Mouse (Mus musculus) liver, embryonic 12.5 days (tissue): ENCODE measurements around the gene Kbtbd2. TPM values are rescaled to one million over a fixed set of nuclear protein-coding genes. Genes with fewer than 3 reads are reported as not detected.
A peak's percentile ranks its signal among the peaks of the same experiment; 100 is the strongest.

Experiments
- ATAC-seq: fragments of 200-750 bp; cut with Nextera tagmentation; 2 replicates; pipeline ENCODE4 v1.8.0; 2017; ENCODE audit warnings: moderate number of reproducible peaks, mild to moderate bottlenecking, moderate library complexity
- H3K27ac ChIP-seq: fragments of 300-500 bp; sonication (generic); 2 replicates; pipeline ENCODE4 v1.5.1; 2016; ENCODE audit warnings: mild to moderate bottlenecking
- H3K27me3 ChIP-seq: fragments of 300-500 bp; sonication (generic); replicated peaks from 2 replicates; pipeline ENCODE4 v1.6.1; 2016; ENCODE audit warnings: mild to moderate bottlenecking, moderate library complexity
- H3K36me3 ChIP-seq: fragments of 300-500 bp; sonication (generic); 2 replicates; pipeline ENCODE4 v1.6.1; 2016; ENCODE audit warnings: mild to moderate bottlenecking, moderate library complexity
- H3K4me1 ChIP-seq: fragments of 300-500 bp; sonication (generic); 2 replicates; pipeline ENCODE4 v1.6.1; 2016
- H3K4me2 ChIP-seq: fragments of 300-500 bp; sonication (generic); 2 replicates; pipeline ENCODE4 v1.6.1; 2016; ENCODE audit warnings: mild to moderate bottlenecking, moderate library complexity
- H3K4me3 ChIP-seq: fragments of 300-500 bp; sonication (generic); 2 replicates; pipeline ENCODE4 v1.5.1; 2016; ENCODE audit warnings: mild to moderate bottlenecking, moderate library complexity
- H3K9ac ChIP-seq: fragments of 300-500 bp; sonication (generic); 2 replicates; pipeline ENCODE4 v1.6.1; 2016; ENCODE audit warnings: mild to moderate bottlenecking, moderate library complexity
- H3K9me3 ChIP-seq: fragments of 300-500 bp; sonication (generic); replicated peaks from 2 replicates; pipeline ENCODE4 v1.6.1; 2016; ENCODE audit warnings: mild to moderate bottlenecking, moderate library complexity
- WGBS: fragments of 180-500 bp; shearing (Covaris S2); methylation state at CpG from one replicate; pipeline ENCODE4 v1.1.7; 2016; ENCODE audit not compliant: insufficient replicate concordance; 5-methylcytosine and 5-hydroxymethylcytosine counted together
- polyA plus RNA-seq: library from polyadenylated mRNA; unstranded; fragments of >200 nt; fragmentation: Nextera tagmentation; extraction: Ambion mirVana; gene quantifications from 2 replicates; pipeline ENCODE4 v1.2.1, GENCODE M21; 2016

Gene Kbtbd2
- polyA plus RNA-seq, 1 experiment from 2014 or later, result 25.3 TPM

- H3K4me3 ChIP-seq, result no peak overlapping the region
- H3K27ac ChIP-seq, result no peak overlapping the region
- no peaks in the 10 kb centered on the region for H3K36me3 ChIP-seq
- no peaks in the 10 kb centered on the region for H3K9me3 ChIP-seq
- 71% methylated on average over 2 of the region's 2 CpGs for WGBS
- ATAC-seq, result no peak
- no peak overlapping the region for H3K9ac ChIP-seq
- no peak overlapping the region for H3K4me2 ChIP-seq
- no peaks in the 10 kb centered on the region for H3K27me3 ChIP-seq
- peaks cover 6% of the 10 kb centered on the region; the same call in 1 of the 2 replicates for H3K4me1 ChIP-seq
These were observed 21.5 kb upstream of the Kbtbd2 start for GRCm38 (mm10) chr6:56819124-56819487.

GRCm38 (mm10) chr6:56818436-56819123 lies 21.0 kb upstream of the Kbtbd2 start:
- ATAC-seq, result no peak
- Histone ChIP-seq H3K9me3 (no peaks in the 10 kb centered on the region), H3K36me3 (no peaks in the 10 kb centered on the region), H3K9ac (no peak overlapping the region), H3K4me2 (no peak overlapping the region), H3K27me3 (no peaks in the 10 kb centered on the region), H3K27ac (no peak overlapping the region), H3K4me1 (peaks cover 6% of the 10 kb centered on the region; the same call in 1 of the 2 replicates), H3K4me3 (no peak overlapping the region)
- WGBS, result 64% methylated on average over 5 of the region's 5 CpGs

- 54% methylated on average over 2 of the region's 2 CpGs for WGBS
These were observed 15.7 kb upstream of the Kbtbd2 start for GRCm38 (mm10) chr6:56813332-56813731.

GRCm38 (mm10) chr6:56808656-56809055 lies 11.0 kb upstream of the Kbtbd2 start:
- H3K4me1 ChIP-seq, result no peaks in the 10 kb centered on the region
- H3K4me2 ChIP-seq, result no peak overlapping the region
- peaks cover 19% of the 10 kb centered on the region for H3K27me3 ChIP-seq
- no peaks in the 10 kb centered on the region for H3K9me3 ChIP-seq
- WGBS, result 15% methylated on average over 3 of the region's 3 CpGs
- H3K9ac ChIP-seq, result no peak overlapping the region
- peak; percentile 69 for ATAC-seq
- H3K4me3 ChIP-seq, result no peak overlapping the region
- H3K27ac ChIP-seq, result no peak overlapping the region
- H3K36me3 ChIP-seq, result no peaks in the 10 kb centered on the region

More at GRCm38 (mm10) chr6:56813332-56813731, 15.7 kb upstream of the Kbtbd2 start:
- no peaks in the 10 kb centered on the region for H3K36me3 ChIP-seq
- H3K9ac ChIP-seq, result no peak overlapping the region
- H3K27me3 ChIP-seq, result 0 out of 2 replicates have a peak, but pooled peaks cover 1% of the 10 kb centered on the region
- H3K4me1 ChIP-seq, result no peaks in the 10 kb centered on the region
- no peaks in the 10 kb centered on the region for H3K9me3 ChIP-seq
- ATAC-seq, result no peak
- no peak overlapping the region for H3K4me2 ChIP-seq
- H3K4me3 ChIP-seq, result no peak overlapping the region
- no peak overlapping the region for H3K27ac ChIP-seq

- H3K4me1 ChIP-seq, result no peaks in the 10 kb centered on the region
- no peak overlapping the region for H3K9ac ChIP-seq
- H3K9me3 ChIP-seq, result no peaks in the 10 kb centered on the region
- H3K27me3 ChIP-seq, result peaks cover 19% of the 10 kb centered on the region
- H3K36me3 ChIP-seq, result no peaks in the 10 kb centered on the region
- no peak overlapping the region for H3K4me2 ChIP-seq
- no peak for ATAC-seq
- 38% methylated on average over 2 of the region's 2 CpGs for WGBS
- no peak overlapping the region for H3K4me3 ChIP-seq
- no peak overlapping the region for H3K27ac ChIP-seq
These were observed 8.6 kb upstream of the Kbtbd2 start for GRCm38 (mm10) chr6:56806195-56806594.

- no peak for ATAC-seq
- H3K36me3 ChIP-seq, result no peaks in the 10 kb centered on the region
- no peaks in the 10 kb centered on the region for H3K9me3 ChIP-seq
- H3K4me3 ChIP-seq, result no peak overlapping the region
- peaks cover 19% of the 10 kb centered on the region for H3K27me3 ChIP-seq
- no peak overlapping the region for H3K9ac ChIP-seq
- no peak overlapping the region for H3K4me2 ChIP-seq
- no peaks in the 10 kb centered on the region for H3K4me1 ChIP-seq
- 83% methylated on average over 4 of the region's 4 CpGs for WGBS
- no peak overlapping the region for H3K27ac ChIP-seq
These were observed 7.4 kb upstream of the Kbtbd2 start for GRCm38 (mm10) chr6:56805026-56805425.

- 8% methylated on average over 8 of the region's 8 CpGs for WGBS
- no peaks in the 10 kb centered on the region for H3K27me3 ChIP-seq
- ATAC-seq, result no peak
- peak overlapping the region; percentile 97 for H3K9ac ChIP-seq
- H3K9me3 ChIP-seq, result no peaks in the 10 kb centered on the region
- H3K27ac ChIP-seq, result peak overlapping the region; percentile 100
- peaks cover 33% of the 10 kb centered on the region for H3K4me1 ChIP-seq
- H3K4me3 ChIP-seq, result peak overlapping the region; percentile 92
- peak overlapping the region; percentile 80 for H3K4me2 ChIP-seq
- 0 out of 2 replicates have a peak, but pooled peaks cover 2% of the 10 kb centered on the region for H3K36me3 ChIP-seq
These were observed 496 bp upstream of the Kbtbd2 start for GRCm38 (mm10) chr6:56798152-56798465.

GRCm38 (mm10) chr6:56796668-56797141 lies 908 bp downstream of the Kbtbd2 start:
- no peaks in the 10 kb centered on the region for H3K27me3 ChIP-seq
- under 1% methylated on average over 16 of the region's 16 CpGs for WGBS
- no peaks in the 10 kb centered on the region for H3K9me3 ChIP-seq
- peak overlapping the region; percentile 97 for H3K9ac ChIP-seq
- H3K4me1 ChIP-seq, result peaks cover 37% of the 10 kb centered on the region
- H3K4me2 ChIP-seq, result peak overlapping the region; percentile 80
- peak; percentile 55 for ATAC-seq
- H3K36me3 ChIP-seq, result peaks cover 5% of the 10 kb centered on the region; the same call in 1 of the 2 replicates
- peak overlapping the region; percentile 100 for H3K27ac ChIP-seq
- H3K4me3 ChIP-seq, result peak overlapping the region; percentile 92

- Histone ChIP-seq H3K9ac (peak overlapping the region; percentile 97), H3K4me1 (peaks cover 37% of the 10 kb centered on the region), H3K4me2 (peak overlapping the region; percentile 80), H3K4me3 (peak overlapping the region; percentile 92), H3K27ac (peak overlapping the region; percentile 100), H3K36me3 (peaks cover 5% of the 10 kb centered on the region; the same call in 1 of the 2 replicates), H3K9me3 (no peaks in the 10 kb centered on the region), H3K27me3 (no peaks in the 10 kb centered on the region)
- WGBS, result 3% methylated on average over 8 of the region's 8 CpGs
- no peak for ATAC-seq
These were observed 1.4 kb downstream of the Kbtbd2 start for GRCm38 (mm10) chr6:56796232-56796631.

GRCm38 (mm10) chr6:56794834-56795233 lies 2.8 kb downstream of the Kbtbd2 start:
- H3K4me1 ChIP-seq, result peaks cover 47% of the 10 kb centered on the region
- peak overlapping the region; percentile 80 for H3K4me2 ChIP-seq
- peaks cover 5% of the 10 kb centered on the region; the same call in 1 of the 2 replicates for H3K36me3 ChIP-seq
- H3K9ac ChIP-seq, result 0 out of 2 replicates have a peak overlapping the region, but pooled peaks have one; percentile 0
- no peaks in the 10 kb centered on the region for H3K9me3 ChIP-seq
- H3K27me3 ChIP-seq, result no peaks in the 10 kb centered on the region
- H3K4me3 ChIP-seq, result peak overlapping the region; percentile 92
- ATAC-seq, result no peak
- 0 out of 2 replicates have a peak overlapping the region, but pooled peaks have one; percentile 100 for H3K27ac ChIP-seq
- 80% methylated on average over 5 of the region's 5 CpGs for WGBS

GRCm38 (mm10) chr6:56789336-56789735 lies 8.3 kb downstream of the Kbtbd2 start:
- H3K4me2 ChIP-seq, result peak overlapping the region; percentile 13; the same call in 1 of the 2 replicates
- no peak overlapping the region for H3K9ac ChIP-seq
- H3K4me3 ChIP-seq, result no peak overlapping the region
- H3K27ac ChIP-seq, result peak overlapping the region; percentile 33; the same call in 1 of the 2 replicates
- peaks cover 60% of the 10 kb centered on the region for H3K4me1 ChIP-seq
- H3K9me3 ChIP-seq, result no peaks in the 10 kb centered on the region
- H3K36me3 ChIP-seq, result peaks cover 45% of the 10 kb centered on the region
- ATAC-seq, result peak; percentile 66; the same call in 1 of the 2 replicates
- H3K27me3 ChIP-seq, result no peaks in the 10 kb centered on the region
- WGBS, result 25% methylated on average over 3 of the region's 3 CpGs

GRCm38 (mm10) chr6:56787668-56788067 lies 9.9 kb downstream of the Kbtbd2 start:
- Histone ChIP-seq H3K9ac (no peak overlapping the region), H3K27ac (no peak overlapping the region), H3K36me3 (peaks cover 56% of the 10 kb centered on the region), H3K27me3 (no peaks in the 10 kb centered on the region), H3K4me1 (peaks cover 62% of the 10 kb centered on the region), H3K4me3 (no peak overlapping the region), H3K9me3 (no peaks in the 10 kb centered on the region), H3K4me2 (no peak overlapping the region)
- no peak for ATAC-seq
- 61% methylated on average over 2 of the region's 2 CpGs for WGBS
